Mouse (Mus musculus) heart, postnatal 4 days (tissue): ENCODE results near the gene Pdlim4. TPM values are rescaled to one million over a fixed set of nuclear protein-coding genes. Genes with fewer than 3 reads are reported as not detected.

Experiments
- DNase-seq: peaks from one replicate; pipeline ENCODE4 v3.0.0; 2021
- total RNA-seq, 2 experiments: library from RNA; stranded (reverse); gene quantifications; 2 replicates each; pipeline ENCODE4 v1.2.3; 2021

Gene Pdlim4
- total RNA-seq: 10 to 100 TPM; 25.4 to 26.8 TPM

- DNase-seq: peak; percentile 64
These were observed at the start of gene Pdlim4 for GRCm38 (mm10) chr11:54068520-54069371. Pdlim4 (minus strand) TSS chr11:54069014.

- DNase-seq: no peak
These were observed 48.3 kb upstream of the Pdlim4 start for GRCm38 (mm10) chr11:54117096-54117495.

- no peak for DNase-seq
These were observed 47.6 kb upstream of the Pdlim4 start for GRCm38 (mm10) chr11:54116406-54116805.

GRCm38 (mm10) chr11:54115911-54116310 is 47.1 kb upstream of the Pdlim4 start:
- no peak for DNase-seq

- peak; percentile 5 for DNase-seq
These were observed 46.5 kb upstream of the Pdlim4 start for GRCm38 (mm10) chr11:54115301-54115700.

- no peak for DNase-seq
These were observed 45.9 kb upstream of the Pdlim4 start for GRCm38 (mm10) chr11:54114746-54115145.

- no peak for DNase-seq
These were observed 44.5 kb upstream of the Pdlim4 start for GRCm38 (mm10) chr11:54113352-54113751.

GRCm38 (mm10) chr11:54112920-54113319 is 44.1 kb upstream of the Pdlim4 start:
- peak; percentile 96 for DNase-seq

- DNase-seq: peak; percentile 87
These were observed 43.3 kb upstream of the Pdlim4 start for GRCm38 (mm10) chr11:54111976-54112741.

- no peak for DNase-seq
These were observed 42.5 kb upstream of the Pdlim4 start for GRCm38 (mm10) chr11:54111291-54111690.

- DNase-seq: peak; percentile 75
These were observed 40.1 kb upstream of the Pdlim4 start for GRCm38 (mm10) chr11:54108894-54109293.

GRCm38 (mm10) chr11:54108131-54108530 is 39.3 kb upstream of the Pdlim4 start:
- DNase-seq: no peak

GRCm38 (mm10) chr11:54107239-54107638 is 38.4 kb upstream of the Pdlim4 start:
- DNase-seq: peak; percentile 56

- no peak for DNase-seq
These were observed 37.9 kb upstream of the Pdlim4 start for GRCm38 (mm10) chr11:54106676-54107075.

- no peak for DNase-seq
These were observed 36.2 kb upstream of the Pdlim4 start for GRCm38 (mm10) chr11:54105011-54105410.

GRCm38 (mm10) chr11:54102706-54103449 is 34.1 kb upstream of the Pdlim4 start:
- peak; percentile 40 for DNase-seq

GRCm38 (mm10) chr11:54101701-54102100 is 32.9 kb upstream of the Pdlim4 start:
- no peak for DNase-seq

- peak; percentile 84 for DNase-seq
These were observed 32.1 kb upstream of the Pdlim4 start for GRCm38 (mm10) chr11:54100692-54101591.

GRCm38 (mm10) chr11:54100045-54100691 is 31.4 kb upstream of the Pdlim4 start, which contains the start of gene P4ha2:
P4ha2 (plus strand) TSS chr11:54100095.
- no peak for DNase-seq

GRCm38 (mm10) chr11:54093000-54093399 is 24.2 kb upstream of the Pdlim4 start:
- DNase-seq: peak; percentile 72

GRCm38 (mm10) chr11:54092188-54092587 is 23.4 kb upstream of the Pdlim4 start:
- no peak for DNase-seq
